Mouse (Mus musculus) kidney, embryonic 16.5 days (tissue): ENCODE results near the gene Rft1. TPM values are rescaled to one million over a fixed set of nuclear protein-coding genes. Genes with fewer than 3 reads are reported as not detected.
"Not testable (repeated sequence)": the region's sequence is repeated elsewhere in the genome, so short reads cannot be mapped to it uniquely, and the experiment has no call there.

ENCODE experiments used
- ATAC-seq: fragments of 200-750 bp; cut with Nextera tagmentation; 2 replicates; pipeline ENCODE4 v1.8.0; 2017; ENCODE audit warnings: moderate TSS enrichment; ENCODE audit not compliant: low FRiP score, low TSS enrichment
- H3K27ac ChIP-seq: fragments of 300-500 bp; sonication (generic); 2 replicates; pipeline ENCODE4 v1.5.1; 2014; ENCODE audit warnings: low read length
- H3K27me3 ChIP-seq: fragments of 300-500 bp; sonication (generic); 2 replicates; pipeline ENCODE4 v1.6.1; 2014; ENCODE audit warnings: low read length, control low read depth, mixed read lengths; ENCODE audit not compliant: insufficient read depth
- H3K36me3 ChIP-seq: fragments of 300-500 bp; sonication (generic); 2 replicates; pipeline ENCODE4 v1.6.1; 2014; ENCODE audit warnings: low read length, control low read depth, mixed read lengths; ENCODE audit not compliant: insufficient read depth
- H3K4me1 ChIP-seq: fragments of 300-500 bp; sonication (generic); 2 replicates; pipeline ENCODE4 v1.6.1; 2014; ENCODE audit warnings: low read length, control low read depth, mixed read lengths; ENCODE audit not compliant: insufficient read depth
- H3K4me2 ChIP-seq: fragments of 300-500 bp; sonication (generic); replicated peaks from 2 replicates; pipeline ENCODE4 v1.6.1; 2014; ENCODE audit warnings: low read depth, low read length
- H3K4me3 ChIP-seq: fragments of 300-500 bp; sonication (generic); 2 replicates; pipeline ENCODE4 v1.5.1; 2014; ENCODE audit warnings: mild to moderate bottlenecking, low read length
- H3K9ac ChIP-seq: fragments of 300-500 bp; sonication (generic); replicated peaks from 2 replicates; pipeline ENCODE4 v1.6.1; 2014; ENCODE audit warnings: low read length
- H3K9me3 ChIP-seq: fragments of 300-500 bp; sonication (generic); 2 replicates; pipeline ENCODE4 v1.6.1; 2016; ENCODE audit warnings: low read length, control low read depth
- WGBS: fragments of 180-500 bp; shearing (Covaris S2); extraction: QIAGEN DNeasy Blood & Tissue Kit; methylation state at CpG from one replicate; pipeline ENCODE4 v1.1.7; 2014; 5-methylcytosine and 5-hydroxymethylcytosine counted together
- polyA plus RNA-seq: library from polyadenylated mRNA; unstranded; fragments of >200 nt; fragmentation: Nextera tagmentation; extraction: Ambion mirVana; gene quantifications from 2 replicates; pipeline ENCODE4 v1.2.1, GENCODE M21; 2015

The Rft1 gene
- polyA plus RNA-seq, 1 experiment from 2014 or later = 19.6 TPM

DNA sequence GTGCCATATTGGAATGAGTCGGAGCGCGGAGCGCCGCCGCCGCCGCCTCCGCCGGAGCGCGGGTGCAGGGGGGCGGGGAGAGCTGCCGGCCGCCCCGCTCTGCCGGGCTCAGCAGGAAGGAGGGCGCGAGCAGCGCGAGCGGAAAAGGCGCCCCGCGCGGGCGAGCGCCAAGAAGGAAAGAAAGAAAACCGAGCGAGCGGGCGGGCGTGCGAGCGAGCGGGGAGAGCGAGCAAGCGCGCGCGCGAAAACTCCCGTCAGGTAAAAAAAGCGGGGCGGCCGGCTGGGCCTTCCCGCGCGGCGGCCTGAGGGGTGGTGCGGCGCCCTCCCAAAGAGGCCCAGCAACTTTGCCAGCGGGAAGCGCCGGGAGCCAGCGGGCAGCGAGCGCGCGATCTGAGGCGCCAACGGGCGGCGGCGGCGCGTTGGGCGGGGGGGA lies 61.5 kb downstream of the Rft1 start:
- 0% methylated on average over 28 of the region's 68 CpGs for WGBS
- Histone ChIP-seq H3K27ac (peak overlapping the region; percentile 86), H3K4me3 (peak overlapping the region; percentile 92), H3K9me3 (no peaks in the 10 kb centered on the region), H3K27me3 (peaks cover 10% of the 10 kb centered on the region), H3K36me3 (no peaks in the 10 kb centered on the region), H3K4me2 (peak overlapping the region; percentile 96), H3K4me1 (peaks cover 9% of the 10 kb centered on the region), H3K9ac (peak overlapping the region; percentile 94)
- ATAC-seq = peak; percentile 88

DNA sequence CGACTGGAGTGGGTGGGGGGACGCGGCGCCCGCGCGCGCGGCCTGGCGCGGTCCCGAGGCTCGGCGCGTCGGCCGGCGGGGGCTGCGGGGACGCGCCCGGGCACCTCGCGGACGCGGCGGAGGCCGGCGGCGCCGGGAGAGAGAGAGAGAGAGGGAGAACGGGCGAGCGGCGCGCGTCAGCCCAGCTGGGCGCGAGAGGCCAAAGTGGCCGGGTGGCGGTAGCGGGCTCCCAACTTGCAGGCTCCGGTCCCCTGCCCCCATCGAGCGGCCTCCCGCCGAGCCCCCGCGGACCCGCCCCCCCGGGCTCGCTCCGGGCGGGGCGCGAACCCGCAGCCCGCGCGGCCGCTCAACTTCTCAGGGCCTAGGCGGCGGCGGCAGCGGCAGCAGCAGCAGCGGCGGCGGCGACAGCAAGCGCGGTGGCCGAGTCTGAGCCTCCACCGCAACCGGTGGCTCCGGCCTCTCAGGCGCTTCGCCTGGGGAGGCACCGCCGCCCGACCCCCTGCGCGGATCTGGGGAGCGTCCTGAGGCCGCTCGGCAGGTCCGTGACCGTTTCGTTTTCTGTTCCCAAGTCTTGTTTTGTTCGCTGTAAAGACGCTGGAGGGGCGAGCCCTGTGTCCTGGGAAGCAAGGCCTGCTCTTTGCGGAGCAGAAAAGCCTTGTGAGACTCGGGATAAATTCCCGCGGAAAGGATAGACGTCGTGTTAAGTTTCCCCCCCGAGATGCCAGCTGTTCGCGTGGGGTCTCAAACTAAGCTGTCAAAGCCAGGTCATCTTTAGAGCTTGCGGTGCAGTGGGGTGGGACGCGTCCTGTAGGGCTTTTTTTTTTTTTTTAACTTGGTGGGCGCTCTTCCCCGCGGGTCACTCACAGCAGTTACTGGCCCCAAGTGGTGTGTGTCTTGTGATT lies 62.1 kb downstream of the Rft1 start:
- peak overlapping the region; percentile 86 for H3K27ac ChIP-seq
- WGBS = under 1% methylated on average over 69 of the region's 106 CpGs
- H3K4me1 ChIP-seq = peaks cover 9% of the 10 kb centered on the region
- H3K4me3 ChIP-seq = peak overlapping the region; percentile 92
- peak overlapping the region; percentile 96 for H3K4me2 ChIP-seq
- no peaks in the 10 kb centered on the region for H3K9me3 ChIP-seq
- H3K9ac ChIP-seq = peak overlapping the region; percentile 94
- H3K27me3 ChIP-seq = peaks cover 10% of the 10 kb centered on the region
- peak; percentile 62 for ATAC-seq
- H3K36me3 ChIP-seq = no peaks in the 10 kb centered on the region

DNA sequence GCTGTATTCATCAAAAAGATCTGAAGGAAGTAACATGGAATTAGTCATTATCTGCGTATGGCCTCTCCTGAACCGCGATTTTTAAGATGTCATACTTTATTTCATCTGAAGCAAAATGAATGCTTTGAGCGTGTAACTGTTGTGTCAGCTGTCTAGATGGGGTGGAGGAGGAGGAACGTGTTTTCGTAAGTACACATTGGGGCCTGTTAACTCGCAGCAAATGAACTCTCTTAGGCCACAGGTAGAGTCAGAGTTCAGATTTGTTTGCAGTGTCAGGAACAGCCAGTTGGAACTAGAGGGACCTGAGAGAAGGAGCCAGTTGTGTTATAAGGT lies 62.8 kb downstream of the Rft1 start:
- H3K9ac ChIP-seq = peak overlapping the region; percentile 94
- 6% methylated on average over 7 of the region's 7 CpGs for WGBS
- peaks cover 9% of the 10 kb centered on the region for H3K4me1 ChIP-seq
- H3K4me2 ChIP-seq = peak overlapping the region; percentile 96
- no peak overlapping the region for H3K27ac ChIP-seq
- H3K9me3 ChIP-seq = no peaks in the 10 kb centered on the region
- no peaks in the 10 kb centered on the region for H3K36me3 ChIP-seq
- H3K4me3 ChIP-seq = peak overlapping the region; percentile 92
- no peak for ATAC-seq
- H3K27me3 ChIP-seq = peaks cover 10% of the 10 kb centered on the region

DNA sequence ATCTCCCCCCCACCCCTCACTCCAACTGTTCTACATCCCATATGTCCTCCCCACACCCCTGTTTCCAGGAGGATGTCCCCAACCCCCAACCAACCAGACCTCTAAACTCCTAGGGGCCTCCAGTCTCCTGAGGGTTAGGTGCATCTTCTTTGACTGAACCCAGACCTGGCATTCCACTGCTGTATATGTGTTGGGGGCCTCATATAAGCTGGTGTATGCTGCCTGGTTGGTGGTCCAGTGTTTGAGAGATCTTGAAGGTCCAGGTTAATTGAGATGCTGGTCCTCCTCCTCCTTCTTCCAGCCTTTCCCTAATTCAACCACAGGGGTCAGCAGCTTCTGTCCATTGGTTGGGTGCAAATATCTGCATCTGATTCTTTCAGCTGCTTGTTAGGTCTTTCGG lies 64.5 kb downstream of the Rft1 start:
- H3K9ac ChIP-seq, H3K4me3 ChIP-seq, H3K4me2 ChIP-seq, ATAC-seq, H3K4me1 ChIP-seq, H3K27ac ChIP-seq, H3K27me3 ChIP-seq, H3K36me3 ChIP-seq, H3K9me3 ChIP-seq: not testable (repeated sequence)
- 100% methylated on average over 1 of the region's 1 CpGs for WGBS

DNA sequence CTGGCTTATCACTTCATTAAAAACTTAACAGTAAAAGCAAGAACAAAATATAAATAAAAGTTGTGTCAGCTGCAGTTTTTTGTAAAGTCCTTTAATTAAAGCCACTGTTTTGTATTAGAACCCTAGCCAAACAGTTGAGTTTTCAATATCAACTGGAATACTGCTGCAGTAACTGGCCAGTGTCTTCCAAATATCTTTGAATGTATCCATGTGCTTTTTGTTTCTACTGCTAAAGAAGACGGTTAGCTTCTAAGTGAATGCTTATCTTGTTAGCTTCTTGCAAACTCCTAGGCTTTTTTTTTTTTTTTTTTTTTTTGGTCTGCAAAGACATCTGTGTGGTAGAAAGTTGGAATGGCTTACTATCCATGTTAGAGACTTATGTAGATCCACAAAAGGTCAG lies 65.4 kb downstream of the Rft1 start:
- H3K27ac ChIP-seq = no peak overlapping the region
- no peak overlapping the region for H3K9ac ChIP-seq
- ATAC-seq = no peak
- no peaks in the 10 kb centered on the region for H3K36me3 ChIP-seq
- H3K4me3 ChIP-seq = no peak overlapping the region
- H3K4me2 ChIP-seq = no peak overlapping the region
- H3K27me3 ChIP-seq = peaks cover 9% of the 10 kb centered on the region
- H3K9me3 ChIP-seq = no peaks in the 10 kb centered on the region
- 79% methylated on average over 1 of the region's 1 CpGs for WGBS
- H3K4me1 ChIP-seq = peaks cover 9% of the 10 kb centered on the region

DNA sequence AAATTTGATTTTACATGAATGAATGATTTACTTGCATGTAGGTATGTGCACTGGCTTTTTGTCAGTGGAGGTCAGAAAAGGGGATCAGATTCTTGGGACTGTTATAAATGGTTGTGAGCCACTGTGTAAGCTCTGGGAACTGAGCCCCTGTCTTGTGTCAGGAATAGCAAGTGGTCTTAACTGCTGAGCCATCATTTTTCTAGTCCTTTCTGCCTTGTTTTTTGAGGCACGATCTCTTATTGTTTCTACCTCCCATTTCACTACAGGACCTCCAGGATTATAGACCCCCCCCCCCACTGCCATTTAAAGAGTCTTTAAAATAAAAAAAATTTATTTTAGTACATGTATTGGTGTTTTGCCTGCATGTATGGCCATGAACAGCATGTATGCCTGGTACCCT lies 67.7 kb downstream of the Rft1 start:
- H3K27me3 ChIP-seq = no peaks in the 10 kb centered on the region
- 73% methylated on average over 1 of the region's 1 CpGs for WGBS
- no peak overlapping the region for H3K4me3 ChIP-seq
- H3K9me3 ChIP-seq = no peaks in the 10 kb centered on the region
- no peak overlapping the region for H3K4me2 ChIP-seq
- peaks cover 3% of the 10 kb centered on the region for H3K4me1 ChIP-seq
- H3K9ac ChIP-seq = no peak overlapping the region
- no peak overlapping the region for H3K27ac ChIP-seq
- no peaks in the 10 kb centered on the region for H3K36me3 ChIP-seq
- no peak for ATAC-seq

DNA sequence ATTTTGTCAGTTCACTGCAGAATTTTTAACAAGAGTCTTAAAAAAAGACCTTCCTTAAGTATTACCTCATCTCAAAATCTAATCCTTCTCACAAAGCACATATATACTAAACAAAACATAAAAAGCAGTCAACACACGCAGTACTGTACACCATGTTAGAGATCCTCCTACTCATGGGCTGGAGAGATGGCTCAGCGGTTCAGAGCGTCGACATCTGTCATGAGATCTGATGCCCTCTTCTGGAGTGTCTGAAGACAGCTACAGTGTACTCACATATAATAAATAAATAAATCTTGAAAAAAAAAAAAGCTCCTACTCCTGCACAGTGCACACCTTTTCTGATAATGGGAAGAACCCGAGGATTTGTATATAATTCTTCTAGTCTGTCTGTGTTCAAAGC lies 68.2 kb downstream of the Rft1 start:
- H3K36me3 ChIP-seq = no peaks in the 10 kb centered on the region
- H3K27me3 ChIP-seq = no peaks in the 10 kb centered on the region
- ATAC-seq = no peak
- no peak overlapping the region for H3K4me2 ChIP-seq
- 69% methylated on average over 5 of the region's 5 CpGs for WGBS
- no peaks in the 10 kb centered on the region for H3K9me3 ChIP-seq
- H3K9ac ChIP-seq = no peak overlapping the region
- H3K27ac ChIP-seq = no peak overlapping the region
- H3K4me3 ChIP-seq = no peak overlapping the region
- H3K4me1 ChIP-seq = no peaks in the 10 kb centered on the region

DNA sequence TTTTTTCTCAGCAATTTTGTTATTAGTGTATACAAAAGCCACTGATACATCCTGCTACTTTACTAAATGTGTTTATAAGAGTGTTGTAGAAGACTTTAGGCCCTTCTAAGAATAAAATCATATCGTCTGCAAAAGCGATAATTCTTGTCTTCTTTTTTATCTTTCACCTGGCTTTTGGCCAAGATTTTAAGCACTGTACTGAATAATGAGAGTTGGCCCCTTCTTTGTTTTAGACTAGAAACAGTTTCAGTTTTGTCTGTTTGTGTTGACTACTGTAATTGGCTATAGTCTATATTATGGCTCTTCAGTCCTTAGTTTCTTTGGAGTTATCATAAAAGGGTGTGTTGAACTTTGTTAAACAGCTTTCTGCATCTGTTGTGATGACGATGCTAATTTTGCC lies 77.7 kb downstream of the Rft1 start:
- Histone ChIP-seq H3K9me3 (no peaks in the 10 kb centered on the region), H3K4me2 (no peak overlapping the region), H3K9ac (no peak overlapping the region), H3K4me1 (no peaks in the 10 kb centered on the region), H3K27me3 (no peaks in the 10 kb centered on the region), H3K36me3 (no peaks in the 10 kb centered on the region), H3K27ac (no peak overlapping the region), H3K4me3 (no peak overlapping the region)
- ATAC-seq = no peak
- 72% methylated on average over 3 of the region's 3 CpGs for WGBS

DNA sequence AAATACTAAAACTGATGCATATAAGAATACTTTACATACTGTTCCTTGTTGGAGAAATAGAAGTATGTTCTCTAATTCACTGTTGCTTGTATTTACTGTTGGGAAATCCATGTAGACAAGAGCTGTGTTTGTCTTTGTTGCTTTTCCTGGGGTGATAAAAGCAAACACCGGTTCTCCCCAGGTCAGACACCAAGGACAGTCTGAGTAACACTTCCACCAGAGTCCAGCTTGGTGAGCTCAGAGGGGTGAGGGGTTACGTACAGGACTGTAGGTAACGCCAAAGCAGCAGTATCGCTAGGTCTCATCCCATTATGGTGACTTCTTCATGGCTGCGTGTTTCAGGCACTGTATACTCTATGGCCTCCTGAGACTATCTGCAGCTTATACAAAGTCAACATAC lies 80.5 kb downstream of the Rft1 start:
- Histone ChIP-seq H3K4me1 (no peaks in the 10 kb centered on the region), H3K4me3 (no peak overlapping the region), H3K36me3 (no peaks in the 10 kb centered on the region), H3K27me3 (no peaks in the 10 kb centered on the region), H3K9ac (no peak overlapping the region), H3K27ac (no peak overlapping the region), H3K9me3 (no peaks in the 10 kb centered on the region), H3K4me2 (no peak overlapping the region)
- no peak for ATAC-seq
- WGBS = 90% methylated on average over 5 of the region's 5 CpGs

DNA sequence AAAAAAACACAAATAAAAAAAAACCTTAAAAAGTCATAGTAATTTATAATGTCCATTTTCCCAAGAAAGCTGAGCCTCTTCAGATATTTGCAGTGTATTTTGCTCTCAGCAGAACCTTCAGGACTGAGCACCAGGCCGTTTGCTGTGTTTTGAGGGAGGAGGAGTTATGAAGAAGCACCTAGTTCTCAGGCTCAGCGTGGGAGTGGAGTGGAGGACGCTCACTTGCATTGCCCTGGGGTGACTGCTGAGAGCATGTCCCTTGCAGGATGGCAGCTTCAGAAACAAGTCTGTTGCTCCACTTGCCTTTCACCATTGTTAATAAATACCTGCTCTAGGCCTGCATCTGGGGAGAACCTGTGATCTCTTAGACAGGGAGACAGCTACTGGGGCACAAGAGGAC lies 81.7 kb downstream of the Rft1 start:
- Histone ChIP-seq H3K9me3 (no peaks in the 10 kb centered on the region), H3K36me3 (no peaks in the 10 kb centered on the region), H3K4me2 (no peak overlapping the region), H3K27ac (no peak overlapping the region), H3K4me3 (no peak overlapping the region), H3K9ac (no peak overlapping the region), H3K4me1 (no peaks in the 10 kb centered on the region), H3K27me3 (no peaks in the 10 kb centered on the region)
- no peak for ATAC-seq
- 33% methylated on average over 3 of the region's 3 CpGs for WGBS
